Mouse (Mus musculus): Measurements from ENCODE around the gene Snx6. TPM values are rescaled to one million over a fixed set of nuclear protein-coding genes. Genes with fewer than 3 reads are reported as not detected.
A peak's percentile ranks its signal among the peaks of the same experiment; 100 is the strongest.

Gene Snx6
- total and polyA plus RNA-seq, 2 experiments, result 7.5 to 22.4 TPM

- no peak overlapping the region for H3K9ac ChIP-seq (ENCODE audit: low read depth, low read length)
- no peaks in the 10 kb centered on the region for H3K79me2 ChIP-seq (ENCODE audit: control insufficient read depth, insufficient read depth, low read length)
- H3K36me3 ChIP-seq (ENCODE audit: control insufficient read depth, insufficient read depth, low read length), result no peaks in the 10 kb centered on the region
- H3K4me3 ChIP-seq (ENCODE audit: insufficient read depth, low read depth, low read length), result no peak overlapping the region
- H3K27me3 ChIP-seq (ENCODE audit: control insufficient read depth, insufficient read depth, low read length), result no peaks in the 10 kb centered on the region
- no peaks in the 10 kb centered on the region for H3K4me1 ChIP-seq (ENCODE audit: control insufficient read depth, insufficient read depth, low read length)
- DNase-seq (ENCODE audit: extremely low read depth, low read depth, low spot score), result no peak
- no peak for TF ChIP-seq CTCF (IDR thresholded peaks at IDR 0.05; ENCODE audit: low read depth, low read length)
- TF ChIP-seq POLR2A (IDR thresholded peaks at IDR 0.05; ENCODE audit: extremely low read depth, insufficient read depth, low read length), result no peak
- no peak overlapping the region for H3K27ac ChIP-seq (replicated peaks; ENCODE audit: insufficient read depth, low read depth, low read length)
- WGBS, result 69% methylated on average over 5 of the region's 5 CpGs
These were observed 34.4 kb upstream of the Snx6 start for GRCm38 (mm10) chr12:54829876-54830275.

- Histone ChIP-seq H3K27me3 (ENCODE audit: control insufficient read depth, insufficient read depth, low read length) (no peaks in the 10 kb centered on the region), H3K79me2 (ENCODE audit: control insufficient read depth, insufficient read depth, low read length) (no peaks in the 10 kb centered on the region), H3K27ac (replicated peaks; ENCODE audit: insufficient read depth, low read depth, low read length) (no peak overlapping the region), H3K4me3 (ENCODE audit: insufficient read depth, low read depth, low read length) (no peak overlapping the region), H3K4me1 (ENCODE audit: control insufficient read depth, insufficient read depth, low read length) (peaks cover 3% of the 10 kb centered on the region; the same call in 1 of the 2 replicates), H3K36me3 (ENCODE audit: control insufficient read depth, insufficient read depth, low read length) (no peaks in the 10 kb centered on the region), H3K9ac (ENCODE audit: low read depth, low read length) (no peak overlapping the region)
- TF ChIP-seq POLR2A (IDR thresholded peaks at IDR 0.05; ENCODE audit: extremely low read depth, insufficient read depth, low read length) (no peak), CTCF (IDR thresholded peaks at IDR 0.05; ENCODE audit: low read depth, low read length) (no peak)
- WGBS, result 85% methylated on average over 1 of the region's 1 CpGs
- DNase-seq (ENCODE audit: extremely low read depth, low read depth, low spot score), result no peak
These were observed 32.5 kb upstream of the Snx6 start for GRCm38 (mm10) chr12:54828043-54828442.

DNA sequence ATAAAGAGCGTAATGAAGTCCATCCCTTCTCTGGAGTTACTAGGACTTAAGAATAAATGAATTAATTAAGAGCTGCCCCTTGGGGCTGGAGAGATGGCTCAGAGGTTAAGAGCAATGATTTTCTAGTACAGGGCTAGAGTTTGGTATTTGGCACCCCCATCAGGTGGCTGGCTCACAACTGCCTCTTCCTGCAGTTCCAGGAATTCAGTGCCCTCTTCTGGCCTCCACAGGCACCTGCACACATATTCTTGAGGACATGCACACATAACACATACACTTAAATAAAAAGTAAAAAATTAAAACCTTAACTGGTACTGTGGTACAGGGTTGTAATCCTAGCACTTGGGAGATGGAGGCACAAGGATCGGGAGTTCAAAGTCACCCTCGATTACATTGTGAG lies 29.7 kb upstream of the Snx6 start:
- H3K27ac ChIP-seq (replicated peaks; ENCODE audit: insufficient read depth, low read depth, low read length), result no peak overlapping the region
- DNase-seq (ENCODE audit: extremely low read depth, low read depth, low spot score), result peak; percentile 38
- H3K4me3 ChIP-seq (ENCODE audit: insufficient read depth, low read depth, low read length), result no peak overlapping the region
- TF ChIP-seq CTCF (IDR thresholded peaks at IDR 0.05; ENCODE audit: low read depth, low read length) (peak; percentile 67), POLR2A (IDR thresholded peaks at IDR 0.05; ENCODE audit: extremely low read depth, insufficient read depth, low read length) (no peak)
- no peaks in the 10 kb centered on the region for H3K36me3 ChIP-seq (ENCODE audit: control insufficient read depth, insufficient read depth, low read length)
- no peaks in the 10 kb centered on the region for H3K79me2 ChIP-seq (ENCODE audit: control insufficient read depth, insufficient read depth, low read length)
- no peak overlapping the region for H3K9ac ChIP-seq (ENCODE audit: low read depth, low read length)
- H3K4me1 ChIP-seq (ENCODE audit: control insufficient read depth, insufficient read depth, low read length), result peaks cover 3% of the 10 kb centered on the region; the same call in 1 of the 2 replicates
- WGBS, result 98% methylated on average over 3 of the region's 3 CpGs
- H3K27me3 ChIP-seq (ENCODE audit: control insufficient read depth, insufficient read depth, low read length), result no peaks in the 10 kb centered on the region

GRCm38 (mm10) chr12:54822836-54823426 lies 27.4 kb upstream of the Snx6 start:
- Histone ChIP-seq H3K27ac (replicated peaks; ENCODE audit: insufficient read depth, low read depth, low read length) (no peak overlapping the region), H3K4me1 (ENCODE audit: control insufficient read depth, insufficient read depth, low read length) (peaks cover 3% of the 10 kb centered on the region; the same call in 1 of the 2 replicates), H3K36me3 (ENCODE audit: control insufficient read depth, insufficient read depth, low read length) (no peaks in the 10 kb centered on the region), H3K27me3 (ENCODE audit: control insufficient read depth, insufficient read depth, low read length) (no peaks in the 10 kb centered on the region), H3K79me2 (ENCODE audit: control insufficient read depth, insufficient read depth, low read length) (no peaks in the 10 kb centered on the region), H3K9ac (ENCODE audit: low read depth, low read length) (no peak overlapping the region), H3K4me3 (ENCODE audit: insufficient read depth, low read depth, low read length) (no peak overlapping the region)
- 61% methylated on average over 4 of the region's 4 CpGs for WGBS
- peak; percentile 32 for DNase-seq (ENCODE audit: extremely low read depth, low read depth, low spot score)
- TF ChIP-seq POLR2A (IDR thresholded peaks at IDR 0.05; ENCODE audit: extremely low read depth, insufficient read depth, low read length) (no peak), CTCF (IDR thresholded peaks at IDR 0.05; ENCODE audit: low read depth, low read length) (no peak)

DNA sequence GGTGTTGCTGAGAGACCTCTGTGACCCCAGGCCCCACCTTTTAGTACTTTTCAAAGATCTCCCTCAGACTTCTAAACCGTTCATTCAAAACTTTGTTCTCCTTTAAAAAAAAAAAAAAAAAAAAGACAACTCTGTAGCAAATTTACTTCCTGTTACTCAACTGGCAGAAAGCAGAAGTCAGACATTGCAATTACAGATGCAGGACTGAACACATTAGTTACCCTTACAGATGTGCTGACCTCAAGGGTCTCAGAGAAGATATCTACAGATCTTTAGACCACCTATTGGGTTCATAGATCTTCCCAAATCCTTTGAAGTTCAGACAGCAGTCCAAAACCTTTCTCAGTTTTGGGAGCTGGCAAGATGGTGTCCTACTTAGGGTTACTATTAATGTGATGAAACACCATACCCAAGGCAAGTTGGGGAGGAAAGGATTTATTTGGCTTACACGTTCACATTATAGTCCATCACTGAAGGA lies 25.2 kb upstream of the Snx6 start:
- Histone ChIP-seq H3K36me3 (ENCODE audit: control insufficient read depth, insufficient read depth, low read length) (no peaks in the 10 kb centered on the region), H3K27me3 (ENCODE audit: control insufficient read depth, insufficient read depth, low read length) (no peaks in the 10 kb centered on the region), H3K9ac (ENCODE audit: low read depth, low read length) (no peak overlapping the region), H3K79me2 (ENCODE audit: control insufficient read depth, insufficient read depth, low read length) (no peaks in the 10 kb centered on the region), H3K27ac (replicated peaks; ENCODE audit: insufficient read depth, low read depth, low read length) (no peak overlapping the region), H3K4me3 (ENCODE audit: insufficient read depth, low read depth, low read length) (no peak overlapping the region), H3K4me1 (ENCODE audit: control insufficient read depth, insufficient read depth, low read length) (peaks cover 3% of the 10 kb centered on the region; the same call in 1 of the 2 replicates)
- no peak for DNase-seq (ENCODE audit: extremely low read depth, low read depth, low spot score)
- TF ChIP-seq CTCF (IDR thresholded peaks at IDR 0.05; ENCODE audit: low read depth, low read length) (no peak), POLR2A (IDR thresholded peaks at IDR 0.05; ENCODE audit: extremely low read depth, insufficient read depth, low read length) (no peak)
- 60% methylated on average over 2 of the region's 2 CpGs for WGBS

Data from liver, adult 2 months (tissue).